Mouse (Mus musculus) mouse embryonic stem cell (cell line): ENCODE measurements around the gene Gimap5.

Experiments used
- in situ Hi-C, 2 experiments: fragments of 300-500 bp; cut with MboI; formaldehyde crosslinking; loops; 1 replicate in 1 of 2; 3 replicates in 1 of 2; pipeline ENCODE4 v1.14.3; 2019 to 2020; ENCODE audit warnings: low sequenced_read_pairs in 2 of 2, low pct_unique_long_range_greater_than_20kb in 1 of 2, mixed read lengths in 1 of 2; ENCODE audit not compliant: unreplicated experiment in 1 of 2

The Gimap5 gene

DNA sequence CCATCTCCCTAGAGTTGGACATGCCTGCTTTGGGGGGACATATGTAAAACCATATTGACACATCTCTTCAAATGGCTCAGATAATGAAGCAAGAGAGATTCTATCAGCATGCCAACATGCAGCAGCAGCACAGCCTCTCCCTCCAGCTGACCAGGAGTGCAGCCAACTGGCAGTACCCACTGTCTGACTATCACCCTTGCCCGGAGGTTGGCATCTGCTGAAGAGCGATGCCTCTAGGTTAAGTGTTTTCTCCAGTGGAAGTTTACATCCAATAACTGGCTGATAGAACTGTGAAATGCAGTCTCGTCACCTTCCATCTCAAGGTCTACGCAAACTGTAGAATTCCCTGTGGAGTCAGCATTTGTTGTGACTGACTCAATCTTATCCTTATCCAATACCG lies 8.3 kb upstream of the Gimap5 start:
- in situ Hi-C loops = no loop called here

GRCm38 (mm10) chr6:48738961-48739779 lies 6.8 kb upstream of the Gimap5 start, which contains the start of gene Gimap1:
TSS of gene Gimap1 (plus strand) at chr6:48739054.
- in situ Hi-C loops = no loop called here

- in situ Hi-C loops = no loop called here
These were observed 6.3 kb upstream of the Gimap5 start for GRCm38 (mm10) chr6:48739780-48740055.

DNA sequence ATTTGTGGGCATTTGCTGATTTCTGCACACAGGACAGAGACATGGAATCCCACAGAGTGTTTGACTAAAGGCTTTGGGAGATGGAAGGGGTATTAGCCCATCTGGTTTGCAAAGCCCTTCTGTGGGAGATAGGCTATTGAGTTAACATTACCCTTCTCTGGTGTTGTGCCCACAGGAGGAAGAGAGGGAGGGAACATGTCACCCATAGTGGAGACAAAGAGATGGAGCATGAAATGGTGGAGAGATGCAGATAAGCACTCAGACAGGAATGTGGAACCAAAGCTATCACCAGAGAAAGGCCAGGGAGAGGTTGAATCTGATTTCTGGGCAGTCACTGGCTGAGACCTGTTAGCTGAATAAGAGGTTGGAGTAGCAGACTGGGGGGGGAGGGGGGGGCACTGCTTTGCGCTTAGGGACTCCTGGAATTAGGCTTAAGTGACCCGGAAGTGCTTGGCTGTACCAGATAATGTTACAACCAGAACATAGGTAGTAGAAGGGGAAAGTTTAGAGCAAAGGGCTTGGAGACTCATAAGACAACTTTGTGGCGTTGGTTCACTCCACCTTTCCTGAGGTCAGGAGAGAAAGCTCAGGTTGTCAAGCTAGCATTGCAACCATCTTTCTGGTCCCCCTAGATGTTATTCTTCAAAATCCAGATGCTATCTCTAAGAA lies 5.4 kb upstream of the Gimap5 start:
- in situ Hi-C loops = no loop called here

- in situ Hi-C loops = no loop called here
These were observed 4.7 kb upstream of the Gimap5 start for GRCm38 (mm10) chr6:48741273-48741672.

GRCm38 (mm10) chr6:48741711-48742206 lies 4.2 kb upstream of the Gimap5 start:
- in situ Hi-C loops = no loop called here

- in situ Hi-C loops = no loop called here
These were observed 3.3 kb upstream of the Gimap5 start for GRCm38 (mm10) chr6:48742422-48743351.

GRCm38 (mm10) chr6:48745490-48745889 lies 507 bp upstream of the Gimap5 start:
- in situ Hi-C loops = no loop called here

DNA sequence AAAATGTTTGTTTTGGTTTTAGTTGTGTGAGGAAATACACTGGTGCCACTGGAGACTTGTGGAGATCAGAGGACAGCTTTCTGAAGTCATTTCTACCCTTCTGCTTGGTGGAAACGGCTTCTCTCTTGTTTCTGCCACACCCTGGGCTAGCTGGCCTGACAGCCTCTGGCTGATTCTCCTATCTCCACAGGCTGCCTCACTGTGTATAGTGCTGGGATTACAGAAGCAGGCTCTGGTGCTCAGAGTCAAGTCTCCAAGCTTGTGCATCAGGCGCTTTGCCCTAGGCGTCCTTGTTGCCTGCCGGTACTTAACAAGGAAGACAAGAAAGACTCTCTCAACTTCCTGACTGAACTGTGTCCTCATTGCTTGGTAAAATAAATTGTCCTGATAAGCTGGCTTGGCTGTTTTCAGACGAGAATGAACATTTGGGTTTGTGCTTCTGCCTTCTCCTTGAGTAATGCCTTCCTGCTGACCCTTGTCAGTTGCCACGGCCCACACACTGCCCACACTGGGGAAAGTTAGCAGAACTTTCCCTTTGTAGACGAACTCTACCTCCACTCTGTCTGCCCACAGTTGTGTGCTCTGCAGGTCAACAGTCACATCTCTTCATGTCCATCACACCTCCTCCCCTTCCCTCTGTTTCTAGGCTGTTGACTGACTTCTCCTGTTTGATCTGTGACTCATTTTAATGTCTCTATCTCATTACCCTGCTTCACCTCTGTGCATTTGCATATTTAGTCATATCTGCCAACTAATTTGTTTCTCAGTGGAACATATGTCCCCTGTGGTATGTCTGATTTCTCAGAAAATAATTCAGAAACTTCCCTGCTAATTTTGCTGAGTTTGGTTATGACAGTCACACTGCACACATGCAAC lies 1.3 kb downstream of the Gimap5 start:
- in situ Hi-C loops = no loop called here

DNA sequence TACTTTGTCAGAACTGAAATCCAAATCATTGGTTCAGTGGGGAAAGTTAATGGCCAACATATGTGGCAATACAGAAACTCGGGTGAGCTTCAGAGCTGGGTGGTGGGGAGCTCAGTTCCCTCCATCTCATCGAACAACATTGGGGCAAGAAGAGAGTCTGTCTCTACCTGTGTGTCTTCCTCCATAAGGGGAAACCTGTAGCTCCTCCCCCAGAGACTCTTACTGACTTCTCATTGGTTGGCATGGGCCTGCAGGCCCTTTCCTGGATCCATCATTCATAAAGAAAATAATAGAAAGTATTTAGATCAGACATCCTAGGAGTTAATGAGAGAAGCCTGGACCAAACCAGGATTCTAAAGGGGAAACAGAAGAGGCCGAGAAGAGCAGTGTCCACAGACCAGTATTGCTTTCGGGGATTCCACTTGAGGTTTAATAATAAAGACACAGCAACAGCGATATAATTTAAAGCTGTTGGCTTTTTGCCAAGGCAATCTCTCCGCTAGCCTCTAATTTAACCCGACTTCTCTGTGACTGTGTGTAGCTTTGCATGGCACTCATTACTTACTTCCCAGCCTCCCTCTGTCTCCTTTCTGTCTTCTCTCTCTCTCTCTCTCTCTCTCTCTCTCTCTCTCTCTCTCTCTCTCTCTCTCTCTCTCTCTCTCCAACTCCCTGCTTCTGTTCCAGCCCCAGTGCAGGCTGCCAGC lies 17.7 kb downstream of the Gimap5 start:
- in situ Hi-C loops = loop anchor here in 1 of 2 experiments (10.0 to 25.0 kb wide), 2 partner anchors 119 to 576 kb away; partner anchors contain the start of gene Gimap8

DNA sequence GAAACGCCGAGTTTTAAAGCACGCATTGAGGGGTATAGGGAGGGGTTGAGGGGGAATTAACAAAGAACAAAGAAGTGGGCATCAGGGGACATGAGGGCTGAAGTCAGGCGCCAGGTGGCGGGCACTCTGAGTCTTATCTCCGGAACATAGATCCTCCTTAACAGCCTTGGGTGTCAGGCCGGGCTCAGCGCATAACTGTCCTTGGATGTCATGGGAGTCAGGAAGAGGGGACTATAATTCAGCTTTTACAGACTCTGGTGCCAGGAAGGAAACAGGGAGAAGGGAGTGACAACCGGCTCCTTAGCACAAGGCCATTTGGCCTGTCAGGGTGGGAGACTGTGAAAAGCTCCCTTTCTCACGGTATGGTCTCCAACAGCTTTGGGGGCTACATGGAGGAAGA lies 18.5 kb downstream of the Gimap5 start:
- in situ Hi-C loops = loop anchor here in 1 of 2 experiments (10.0 to 25.0 kb wide), 2 partner anchors 120 to 577 kb away; partner anchors contain the start of gene Gimap8

DNA sequence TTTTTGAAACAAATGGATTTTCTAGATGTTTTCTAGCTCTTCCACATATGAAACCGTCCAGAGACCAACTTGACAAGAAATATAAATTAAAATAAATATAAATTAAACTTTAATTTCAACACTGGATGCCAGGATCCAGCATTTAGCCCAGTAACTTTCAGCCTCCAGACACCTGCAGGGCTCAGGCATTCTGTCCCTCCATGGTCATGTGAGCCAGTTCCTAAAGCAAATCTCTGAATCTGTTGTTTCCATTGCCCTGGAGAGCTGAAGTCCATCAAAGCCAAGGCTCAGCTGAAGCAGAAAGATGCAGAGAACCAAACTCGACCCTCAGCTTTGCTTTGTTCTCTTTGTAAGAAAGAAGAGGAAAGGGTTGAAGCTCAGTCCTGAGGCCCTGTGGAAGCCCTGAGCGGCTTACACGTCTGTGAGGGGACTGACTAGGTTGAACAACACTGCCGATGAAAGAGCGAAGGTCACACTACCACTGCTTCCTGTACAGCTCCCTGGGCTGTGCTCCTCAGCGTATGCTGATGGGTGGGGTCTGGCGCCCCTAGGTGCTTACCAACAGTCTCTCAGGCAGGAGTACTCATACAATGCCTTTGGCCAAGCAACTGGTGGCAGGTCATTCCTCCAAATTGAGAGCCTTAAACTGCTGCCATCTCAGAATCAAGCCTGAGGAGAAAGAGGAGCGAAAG lies 22.3 kb downstream of the Gimap5 start:
- in situ Hi-C loops = loop anchor here in 1 of 2 experiments (10.0 to 25.0 kb wide), 2 partner anchors 124 to 581 kb away; partner anchors contain the start of gene Gimap8

DNA sequence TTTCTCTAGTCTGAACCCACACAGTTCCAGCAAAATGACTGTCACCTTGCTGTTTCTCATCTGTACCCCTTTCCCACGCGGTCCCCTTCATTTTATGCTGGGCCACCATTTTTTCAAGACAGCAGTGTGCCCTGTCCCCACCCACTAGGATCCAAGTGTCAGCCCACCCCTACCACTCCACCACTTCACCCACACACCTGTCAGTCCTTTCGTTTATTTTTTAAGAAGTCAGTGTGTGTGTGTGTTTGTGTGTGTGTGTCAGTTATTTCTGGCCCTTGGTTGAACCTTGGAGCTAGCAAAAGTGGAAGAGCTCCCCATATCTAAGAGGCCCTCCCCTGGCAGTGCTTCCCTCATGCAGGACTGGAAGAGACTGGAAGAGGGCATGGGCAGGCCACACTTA lies 22.9 kb downstream of the Gimap5 start:
- in situ Hi-C loops = loop anchor here in 1 of 2 experiments (10.0 to 25.0 kb wide), 2 partner anchors 124 to 582 kb away; partner anchors contain the start of gene Gimap8

GRCm38 (mm10) chr6:48770696-48771095 lies 24.7 kb downstream of the Gimap5 start, which contains the start of gene Gimap3:
TSS of gene Gimap3 (minus strand) at chr6:48770851.
- in situ Hi-C loops = loop anchor here in 1 of 2 experiments (25.0 kb wide), 1 partner anchor 583 kb away; no protein-coding TSS in a partner anchor

DNA sequence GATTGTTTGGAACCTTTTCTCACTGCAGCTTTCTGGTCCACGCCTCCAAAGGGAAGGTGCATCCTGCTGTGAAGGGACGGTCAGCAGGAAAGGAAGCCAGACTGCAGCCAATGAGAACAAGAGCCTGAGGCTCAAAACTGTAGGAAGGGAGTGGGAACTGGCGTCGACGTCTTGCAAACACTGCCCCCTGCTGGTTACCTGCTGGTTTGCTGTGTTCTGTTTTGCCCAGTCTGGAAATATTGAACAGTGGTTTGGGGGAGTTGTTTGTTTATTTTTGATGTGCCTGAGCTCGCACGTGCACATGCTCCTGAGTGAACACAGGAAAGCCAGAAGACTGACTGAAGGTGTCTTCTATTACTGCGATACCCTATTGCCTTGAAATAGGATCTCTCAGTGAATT lies 26.0 kb downstream of the Gimap5 start:
- in situ Hi-C loops = loop anchor here in 1 of 2 experiments (25.0 kb wide), 1 partner anchor 585 kb away; no protein-coding TSS in a partner anchor

DNA sequence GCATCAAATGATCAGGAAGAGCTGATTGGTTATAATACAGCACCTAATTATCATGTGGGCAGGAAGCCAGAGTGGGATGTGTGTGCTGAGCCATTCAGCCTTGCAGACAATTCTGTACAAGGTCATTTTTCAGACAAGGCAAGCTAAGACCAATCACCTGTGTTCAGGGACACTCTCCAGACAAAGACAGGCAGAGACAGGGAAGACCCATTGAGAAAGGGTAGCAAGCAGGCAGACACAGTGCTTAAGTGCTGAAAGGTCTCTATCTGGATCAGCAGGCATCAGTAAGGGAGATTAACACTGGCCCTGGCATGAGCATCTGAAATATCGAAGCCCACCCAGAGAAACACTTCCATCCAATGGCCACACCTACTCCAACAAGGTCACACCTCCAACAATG lies 38.4 kb downstream of the Gimap5 start:
- in situ Hi-C loops = no loop called here
